Mouse (Mus musculus) mouse trophoblast stem cell (cell line): Measurements from ENCODE around the gene Cd40.

Experiments
- in situ Hi-C, 2 experiments: fragments of 300-500 bp; cut with MseI, MboI; formaldehyde crosslinking; loops; 2 replicates in 1 of 2; 3 replicates in 1 of 2; pipeline ENCODE4 v1.15.1; 2025

Cd40 gene

DNA sequence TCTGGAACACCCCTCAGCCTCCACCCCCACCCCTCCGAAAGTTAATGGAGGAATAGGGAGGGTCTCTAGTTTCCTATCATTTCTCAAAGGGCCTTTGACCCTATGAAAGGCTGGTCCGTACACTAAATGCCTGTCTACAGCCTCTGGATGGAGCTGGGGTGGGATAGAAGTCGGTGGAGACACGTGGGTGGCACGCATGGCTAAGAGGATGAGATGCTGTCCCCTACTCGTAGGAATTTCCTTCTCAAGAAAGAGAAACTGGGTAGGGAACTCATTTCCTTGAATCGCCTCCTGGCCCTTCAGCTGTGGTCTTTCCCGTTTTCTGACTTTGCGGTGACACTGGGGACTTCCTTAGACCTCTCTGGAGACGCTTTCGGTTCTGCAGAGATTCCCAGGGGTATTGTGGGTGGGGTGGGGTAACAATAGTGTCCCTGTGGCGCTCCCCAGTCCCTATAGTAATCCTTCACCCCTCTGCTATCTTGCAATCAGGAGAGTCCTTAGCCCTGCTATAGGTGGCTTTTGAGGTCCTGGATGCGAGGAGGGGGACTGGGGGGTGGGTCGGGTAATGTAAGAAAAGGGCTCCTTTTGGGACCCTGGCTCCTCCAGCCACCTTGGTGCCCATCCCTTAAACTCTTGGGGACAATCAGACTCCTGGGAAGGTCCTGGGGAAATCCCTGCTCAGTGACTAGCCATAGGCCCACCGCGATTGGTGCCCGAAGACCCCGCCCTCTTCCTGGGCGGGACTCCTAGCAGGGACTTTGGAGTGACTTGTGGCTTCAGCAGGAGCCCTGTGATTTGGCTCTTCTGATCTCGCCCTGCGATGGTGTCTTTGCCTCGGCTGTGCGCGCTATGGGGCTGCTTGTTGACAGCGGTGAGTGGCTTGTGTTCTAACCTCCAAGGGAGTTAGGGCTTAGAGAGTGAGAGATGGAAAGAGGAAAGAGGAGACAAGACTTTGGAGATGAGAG, at the start of gene Cd40:
TSS of gene Cd40 (plus strand) at position 740 of the 965 bp plus-strand sequence.
- in situ Hi-C loops: no loop called here

DNA sequence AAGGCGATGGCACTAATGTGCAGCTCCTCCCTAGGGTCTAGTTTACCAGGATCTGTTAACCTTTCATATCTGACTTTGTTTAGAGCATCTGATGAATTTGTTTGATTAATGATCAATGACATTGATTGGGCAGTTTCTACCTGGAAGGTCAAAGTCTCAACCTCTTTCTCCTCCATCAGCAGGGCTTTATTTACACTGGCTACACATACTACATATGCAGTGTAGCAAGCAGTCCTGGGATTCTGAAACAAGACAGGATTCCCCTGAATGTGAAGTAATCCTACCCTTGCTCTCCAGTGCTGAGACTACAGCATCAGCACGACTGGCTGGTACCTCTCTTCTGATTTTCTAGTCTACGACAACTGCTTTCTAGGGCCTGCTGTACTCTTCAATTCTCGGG, 48.6 kb upstream of the Cd40 start:
- in situ Hi-C loops: no loop called here

DNA sequence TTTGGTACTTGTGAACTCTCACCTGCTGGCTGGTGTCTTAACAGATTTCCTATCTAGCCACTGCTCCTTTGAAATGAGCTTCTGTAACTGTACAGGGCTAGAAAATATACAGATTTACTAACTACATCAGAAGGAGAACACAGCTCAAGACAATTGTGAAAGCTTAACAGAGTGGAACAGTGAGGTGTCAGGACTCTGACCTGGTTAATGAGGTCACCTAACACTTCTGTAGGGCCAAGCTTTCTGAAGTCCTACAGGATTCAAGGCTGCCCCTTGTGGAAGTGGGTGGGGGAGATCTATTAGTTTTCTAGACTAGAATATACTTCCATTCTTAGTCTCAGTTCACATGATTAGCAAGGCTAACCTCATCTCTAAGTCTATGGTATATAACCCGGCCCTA, 47.4 kb upstream of the Cd40 start:
- in situ Hi-C loops: no loop called here

DNA sequence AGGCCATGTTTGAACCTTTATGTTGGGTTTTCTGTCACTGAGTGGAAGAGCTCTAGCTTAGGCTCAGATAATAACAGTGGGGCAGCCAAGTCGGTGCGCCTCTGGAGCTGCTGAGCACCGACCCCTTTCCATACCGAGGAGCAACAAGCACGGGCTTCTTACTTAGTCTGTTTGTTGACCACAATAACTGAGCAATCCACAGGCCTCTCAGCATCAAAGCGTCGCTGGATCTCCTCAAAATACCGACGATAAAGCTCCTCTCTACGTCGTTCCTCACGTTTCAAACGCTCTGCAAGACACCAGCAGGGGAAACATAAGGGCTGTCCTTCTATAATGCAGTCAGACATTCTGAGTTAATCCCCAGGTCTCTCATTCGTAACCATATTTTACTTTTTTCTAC, 46.3 kb upstream of the Cd40 start:
- in situ Hi-C loops: no loop called here

DNA sequence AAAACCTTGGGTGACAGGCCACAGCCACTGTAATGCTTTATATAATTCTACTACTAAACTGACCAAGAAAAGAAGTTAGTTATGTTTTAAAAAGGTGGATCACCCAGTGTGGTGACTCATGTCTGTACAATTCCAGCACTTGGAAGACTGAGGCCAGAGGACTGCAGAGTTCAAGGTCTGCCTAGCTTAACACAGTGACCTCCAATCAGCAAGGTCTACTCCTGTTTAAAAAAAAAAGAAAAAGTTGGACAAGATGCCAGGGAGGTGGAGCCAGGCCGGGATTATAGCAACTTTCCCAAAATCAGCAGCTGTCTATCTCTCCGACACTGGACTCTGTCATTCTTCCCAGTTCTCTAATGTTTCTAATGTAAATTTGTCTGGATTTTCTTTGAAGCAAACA, 45.8 kb upstream of the Cd40 start:
- in situ Hi-C loops: no loop called here

DNA sequence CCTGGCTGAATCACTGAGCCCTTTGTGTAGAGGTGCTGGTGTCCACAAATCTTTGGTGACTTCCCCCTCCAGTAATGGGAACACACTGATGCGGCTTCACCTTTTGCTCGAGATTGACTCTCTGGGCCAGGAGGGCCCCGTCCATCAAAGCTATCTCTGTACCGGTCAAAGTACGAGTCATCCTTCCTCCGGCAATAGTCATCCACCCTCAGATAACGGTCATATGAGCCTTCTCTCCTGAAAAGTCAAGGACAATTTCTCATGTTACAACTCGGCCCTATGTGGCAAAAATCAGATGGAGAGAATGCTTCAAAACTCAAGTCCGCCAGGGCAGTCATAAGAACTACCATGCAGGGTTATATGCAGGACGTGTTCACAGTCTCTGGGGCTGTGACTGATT, 45.1 kb upstream of the Cd40 start:
- in situ Hi-C loops: no loop called here

DNA sequence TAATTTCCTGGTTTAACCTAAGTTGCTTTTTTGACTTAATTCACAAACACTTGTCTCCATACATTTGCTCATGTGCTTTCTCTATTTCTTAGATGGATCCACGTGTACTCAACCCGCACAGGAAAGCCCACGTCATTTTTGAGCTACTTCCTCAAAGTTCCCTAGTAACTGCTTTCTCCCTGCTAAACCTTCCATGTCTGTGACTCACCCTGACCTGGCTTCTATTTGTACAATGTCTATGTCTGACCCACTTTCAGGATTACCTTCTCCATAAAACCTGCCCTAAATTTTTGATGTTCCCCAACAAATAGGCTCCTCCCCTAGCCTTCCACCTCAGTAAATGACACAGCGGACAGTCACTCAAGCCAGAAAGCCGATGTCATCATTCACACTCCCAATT, 40.5 kb upstream of the Cd40 start:
- in situ Hi-C loops: no loop called here

DNA sequence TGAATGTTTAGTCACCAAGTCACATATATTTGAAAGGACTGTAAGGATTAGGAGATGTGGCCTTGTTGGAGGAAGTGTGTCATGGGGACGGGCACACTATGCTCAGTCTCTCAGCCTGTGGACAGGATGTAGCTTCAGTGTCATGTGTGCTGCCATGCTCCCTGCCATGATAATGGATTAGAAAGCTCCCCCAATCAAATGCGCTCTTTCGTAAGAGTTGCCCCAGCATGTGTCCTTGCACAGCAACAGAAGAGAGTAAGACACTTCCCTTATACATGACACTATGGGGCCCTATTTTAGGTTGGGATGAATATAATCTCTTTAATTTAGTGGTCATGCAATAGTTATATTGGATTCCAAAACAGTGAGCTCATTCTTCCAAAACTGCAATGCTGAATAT, 34.9 kb upstream of the Cd40 start:
- in situ Hi-C loops: no loop called here

DNA sequence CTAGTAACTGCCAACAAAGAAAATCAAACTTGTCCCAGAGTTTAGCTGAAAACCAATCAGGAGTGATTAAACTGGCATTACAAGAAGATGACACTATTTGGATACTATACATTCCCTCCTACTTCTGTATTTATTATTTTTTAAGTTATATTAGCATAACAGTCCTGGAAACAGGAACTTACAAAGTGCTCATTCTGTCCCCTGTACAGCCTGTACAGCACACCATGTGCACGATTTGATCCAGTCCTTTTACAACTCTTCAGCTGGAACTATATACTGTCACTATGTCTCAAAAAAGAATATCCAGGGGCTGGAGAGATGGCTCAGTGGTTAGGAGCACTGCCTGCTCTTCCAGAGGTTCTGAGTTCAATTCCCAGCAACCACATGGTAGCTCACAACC, 28.3 kb upstream of the Cd40 start:
- in situ Hi-C loops: no loop called here

DNA sequence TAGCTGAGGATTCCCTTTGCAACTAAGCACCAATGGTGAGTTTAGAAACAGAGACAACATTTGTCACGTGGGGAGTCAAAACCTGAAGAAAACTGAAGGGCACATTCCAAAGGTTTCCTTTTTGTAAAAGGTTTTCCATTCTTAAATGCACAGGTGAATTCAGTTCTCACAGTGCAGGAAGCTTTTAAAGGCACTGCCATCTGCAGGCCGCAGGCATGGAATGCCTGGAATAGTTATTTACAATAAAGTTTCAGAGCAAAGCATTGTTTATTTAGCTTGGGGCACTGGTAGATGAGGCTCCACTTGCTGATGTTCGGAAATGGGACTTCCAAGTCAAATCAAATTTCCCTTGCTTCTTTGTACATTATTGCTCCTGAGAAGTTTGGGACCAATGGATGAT, 22.9 kb upstream of the Cd40 start:
- in situ Hi-C loops: no loop called here

DNA sequence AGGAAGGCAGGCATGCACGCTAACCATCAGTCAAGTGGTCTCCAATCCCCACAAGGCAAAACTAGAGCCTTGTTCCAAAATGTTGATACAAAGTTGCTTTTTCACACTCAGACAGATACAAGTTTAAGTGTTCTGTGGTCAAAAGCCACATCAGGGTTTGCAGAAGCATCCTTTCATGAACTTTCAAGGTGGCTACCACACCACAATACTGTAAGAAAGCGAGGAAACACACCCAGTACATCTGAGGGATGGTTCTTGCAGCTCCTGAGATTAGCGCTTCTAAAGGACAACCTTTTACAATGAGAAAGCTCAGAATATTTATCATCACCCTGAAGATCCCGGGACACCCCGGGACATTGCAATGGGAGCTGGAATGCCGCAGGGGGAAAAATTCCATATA, 22.1 kb upstream of the Cd40 start:
- in situ Hi-C loops: no loop called here

DNA sequence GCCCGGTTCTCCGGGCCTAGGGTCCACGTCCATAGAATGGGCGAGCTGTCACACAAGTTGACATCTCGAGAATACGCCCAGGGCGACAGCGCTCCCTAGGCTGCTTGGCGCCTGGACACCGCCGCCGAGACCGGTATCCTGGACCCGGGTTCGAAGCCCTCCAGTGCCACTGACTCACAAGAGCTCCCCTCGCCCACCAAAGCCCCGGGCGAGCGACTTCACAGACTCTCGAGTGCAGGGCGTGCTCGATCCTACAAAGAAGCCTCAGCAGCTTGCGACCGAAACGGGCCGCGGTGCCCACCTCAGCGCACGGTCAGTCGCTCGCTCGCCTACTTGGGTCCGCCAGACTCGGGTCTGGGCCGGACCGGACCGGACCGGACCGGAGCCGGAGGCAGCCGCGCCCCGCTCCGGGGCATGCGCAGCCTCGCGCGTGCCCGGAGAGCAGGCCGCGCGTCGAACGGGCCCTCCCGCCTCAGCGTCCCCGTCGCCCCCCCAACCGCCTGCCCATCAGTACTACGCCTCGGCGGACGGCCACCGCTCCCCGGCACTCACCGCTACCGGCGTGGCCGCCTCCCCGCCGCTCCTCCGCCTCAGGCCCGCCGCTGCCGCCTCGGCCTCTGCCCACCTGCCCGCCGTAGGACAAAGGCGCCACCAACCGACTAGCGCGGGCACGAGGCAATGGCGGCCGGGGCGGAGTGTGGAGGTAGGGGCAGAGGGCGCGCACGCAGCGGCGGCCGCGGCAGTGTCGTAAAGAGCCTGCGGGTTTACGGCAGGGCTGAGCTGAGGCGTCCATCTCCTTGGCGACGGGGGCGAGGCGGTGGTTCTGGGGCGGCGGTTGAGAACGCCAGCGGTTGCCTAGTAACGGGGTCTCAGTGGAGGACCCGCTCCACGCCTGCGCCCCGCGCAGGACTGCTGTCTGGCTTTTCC, 21.0 kb upstream of the Cd40 start, which contains the start of gene Ncoa5:
TSS of gene Ncoa5 (minus strand) at position 737 of the 927 bp plus-strand sequence.
- in situ Hi-C loops: no loop called here

DNA sequence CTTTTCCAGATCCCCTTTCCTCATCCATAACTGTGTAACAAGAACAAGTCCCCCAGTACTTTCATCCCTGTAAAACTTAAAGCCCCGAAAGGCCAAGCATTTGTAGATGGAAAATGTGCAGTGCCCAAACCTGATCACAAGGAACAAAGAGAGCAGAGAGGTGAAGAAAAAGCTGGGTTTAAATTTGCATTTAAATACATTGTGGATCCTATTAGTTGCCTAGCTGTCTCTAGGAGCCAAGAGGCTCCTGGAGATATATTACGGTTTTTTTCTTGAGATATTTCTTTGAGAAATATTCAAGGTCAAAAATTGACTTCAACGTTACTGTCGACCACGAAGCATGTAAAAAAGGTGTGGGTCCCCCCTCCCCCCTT, 20.4 kb upstream of the Cd40 start:
- in situ Hi-C loops: no loop called here

DNA sequence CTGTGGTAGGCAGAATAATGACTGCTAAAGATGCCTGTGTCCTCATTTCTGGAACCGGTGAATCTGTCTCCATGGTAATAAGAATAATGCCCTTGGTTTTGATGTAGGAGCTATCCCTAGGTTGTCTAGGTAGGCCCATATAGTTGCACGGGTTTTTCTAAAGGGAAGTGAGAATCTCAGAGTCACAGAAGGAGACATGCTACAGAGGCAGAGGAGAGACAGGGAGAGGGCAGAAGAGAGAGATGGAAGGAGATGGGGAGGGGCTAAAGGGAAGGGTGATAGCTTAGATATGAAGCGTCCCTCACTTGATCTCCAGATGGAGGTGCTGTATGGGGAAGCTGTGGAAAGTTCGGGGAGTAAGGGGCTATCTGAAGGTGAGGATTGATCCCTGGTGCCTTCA, 18.0 kb upstream of the Cd40 start:
- in situ Hi-C loops: no loop called here

DNA sequence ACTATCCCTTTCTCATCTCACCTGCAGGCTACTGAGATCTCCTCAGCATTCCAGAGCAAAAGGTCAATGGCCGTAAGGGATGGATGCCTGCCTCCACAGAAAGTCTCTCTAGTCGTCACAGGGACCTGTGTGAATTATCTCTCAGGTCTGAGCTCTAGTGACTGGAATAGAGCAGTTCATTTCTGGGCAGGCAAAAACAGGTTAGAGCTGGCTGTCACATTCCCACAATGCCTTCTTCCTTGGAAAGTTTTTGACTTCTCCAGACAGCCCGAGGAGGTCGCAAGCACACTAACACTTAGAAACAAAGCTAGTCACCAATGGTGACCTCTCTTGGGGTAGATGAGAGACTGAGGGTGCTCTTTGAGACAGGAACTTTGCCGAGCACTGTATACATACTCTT, 13.3 kb upstream of the Cd40 start:
- in situ Hi-C loops: no loop called here

DNA sequence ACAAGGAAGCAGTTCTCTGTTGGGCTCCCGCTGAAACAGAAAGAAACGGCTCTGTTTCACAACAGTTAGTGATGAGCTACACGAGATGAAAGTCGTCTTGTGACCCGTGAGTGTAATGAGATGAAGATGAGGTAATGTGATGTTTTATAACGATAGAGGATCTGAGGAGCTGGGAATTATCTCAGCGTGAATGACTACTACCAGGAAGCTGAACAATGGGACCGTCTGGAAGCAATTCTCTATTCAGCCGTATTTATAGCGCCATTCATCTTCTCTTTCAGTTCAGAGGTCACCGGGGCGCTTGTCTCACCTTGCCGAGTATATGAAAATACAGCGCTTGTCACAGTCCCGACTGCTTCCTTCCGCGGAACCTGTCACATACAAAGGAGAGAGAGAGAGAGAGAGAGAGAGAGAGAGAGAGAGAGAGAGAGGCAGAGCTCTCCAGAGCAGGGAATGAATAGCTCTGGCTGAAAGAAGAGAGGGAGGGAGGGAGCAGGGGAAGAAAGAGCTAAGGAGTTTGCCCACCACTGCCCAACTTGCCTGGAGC, 12.3 kb upstream of the Cd40 start:
- in situ Hi-C loops: no loop called here

DNA sequence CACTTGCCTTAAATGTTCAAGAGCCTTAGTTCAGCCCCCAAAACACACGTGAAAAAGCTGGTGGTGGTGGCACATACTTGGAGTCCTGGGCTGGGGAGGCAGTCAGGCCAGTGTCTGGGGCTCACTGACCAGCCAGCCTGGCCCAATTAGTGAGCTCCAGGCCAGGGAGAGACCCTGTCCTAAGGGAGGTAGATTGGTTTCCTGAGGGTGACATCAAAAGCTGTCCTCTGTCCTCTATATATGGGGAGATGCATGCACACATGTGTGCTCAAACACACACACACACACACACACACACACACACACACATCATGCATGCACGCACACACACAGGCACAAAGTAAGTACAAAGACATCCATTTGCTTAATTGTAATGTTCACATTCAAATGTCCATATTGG, 11.7 kb upstream of the Cd40 start:
- in situ Hi-C loops: no loop called here

DNA sequence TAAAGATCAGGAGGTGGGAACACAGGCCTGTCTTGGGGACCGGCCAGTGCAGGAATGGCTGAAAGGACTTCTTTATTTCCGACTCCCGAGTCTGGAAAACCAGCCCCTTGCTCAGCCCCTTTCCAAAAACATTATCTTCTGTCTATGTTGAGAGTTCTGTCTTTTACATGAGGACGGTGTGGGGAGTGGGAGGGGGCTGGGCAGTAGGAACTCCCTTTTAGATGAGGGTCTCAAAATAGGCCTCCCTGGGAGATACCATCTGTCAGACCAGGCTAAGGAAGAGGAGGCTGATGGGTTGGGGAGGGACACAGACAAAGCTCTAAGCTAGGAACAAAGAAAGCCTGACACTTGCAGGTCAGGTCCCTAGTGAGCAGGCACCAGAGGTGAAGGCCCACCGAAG, 6.4 kb upstream of the Cd40 start:
- in situ Hi-C loops: no loop called here

DNA sequence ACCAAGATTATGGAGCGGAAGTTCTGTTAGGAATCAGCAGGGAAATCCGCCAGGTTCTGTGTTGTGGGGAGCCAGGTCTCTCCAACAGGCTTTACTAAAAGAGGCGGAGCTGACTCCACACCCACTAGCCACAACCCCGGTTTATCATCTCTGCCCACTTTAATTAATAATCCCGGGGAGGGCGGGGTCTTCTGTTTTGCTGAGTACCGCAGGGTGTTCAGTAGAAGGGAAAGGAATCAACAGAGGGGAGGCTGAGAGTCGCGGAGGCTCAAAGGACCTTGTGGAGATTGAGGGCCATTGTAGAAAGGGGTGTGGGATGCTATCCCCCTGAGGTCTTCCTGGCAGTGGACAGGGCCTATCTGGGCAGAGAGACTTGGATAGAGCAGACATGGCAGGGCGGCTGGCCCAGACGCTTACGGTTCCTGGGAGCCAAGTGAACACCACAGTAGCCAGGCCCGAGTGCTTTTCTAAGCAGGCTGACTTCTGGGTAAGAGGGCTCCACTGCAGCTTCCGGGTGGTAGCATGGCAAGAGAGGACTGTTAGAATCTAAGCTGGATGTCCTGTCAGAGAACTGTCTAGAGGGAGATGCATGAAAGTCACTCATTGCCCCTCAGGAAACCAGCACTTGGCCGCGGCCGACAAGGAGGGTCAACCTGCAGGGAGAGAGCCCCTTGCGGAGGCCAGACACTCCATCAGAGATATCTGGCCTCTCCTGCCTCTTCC, 4.4 kb upstream of the Cd40 start:
- in situ Hi-C loops: no loop called here

DNA sequence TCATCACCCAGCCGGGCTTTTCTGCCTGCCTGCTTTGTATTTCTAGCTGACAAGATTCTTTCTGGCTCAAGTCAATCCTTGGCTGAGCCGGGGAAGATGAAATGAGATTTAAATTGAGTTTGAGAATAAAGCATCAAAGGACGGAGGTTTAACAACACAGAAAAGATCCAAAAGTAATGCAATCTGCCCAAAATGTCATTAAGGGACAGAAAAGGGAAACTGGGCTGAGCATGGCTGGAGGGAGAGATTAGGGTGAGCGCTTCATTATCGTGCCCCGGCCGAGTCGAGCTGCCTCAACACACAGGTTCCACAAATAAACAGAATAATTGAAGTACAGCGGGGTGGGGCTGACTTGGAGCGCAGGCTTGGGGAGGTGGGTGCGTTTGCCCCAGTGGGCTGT, 3.9 kb upstream of the Cd40 start:
- in situ Hi-C loops: no loop called here

DNA sequence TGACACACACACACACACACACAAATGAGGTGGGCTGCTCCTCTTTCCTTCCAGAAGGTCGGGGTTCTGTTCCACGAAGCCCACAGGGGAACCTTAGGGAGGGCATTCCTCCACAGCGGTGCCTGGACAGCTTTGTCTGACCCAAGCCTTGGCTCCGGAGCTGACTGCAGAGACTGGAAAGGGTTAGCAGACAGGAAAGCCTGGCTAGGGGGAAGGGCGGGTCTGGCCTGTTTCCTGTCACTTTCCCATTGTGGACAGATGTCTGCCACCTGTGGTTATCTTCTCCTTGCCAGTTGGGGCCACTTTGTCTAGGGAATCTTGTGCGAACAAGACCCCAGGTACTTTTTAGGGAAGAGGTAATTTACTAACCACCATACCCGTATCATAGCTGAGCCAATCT, 478 bp downstream of the Cd40 start:
- in situ Hi-C loops: no loop called here
